Mouse (Mus musculus) thymus, postnatal 10 days (tissue): ENCODE measurements around the gene Acod1.

Experiments used
- DNase-seq, 2 experiments: peaks; one replicate each; pipeline ENCODE4 v3.0.0; 2021; ENCODE audit warnings: low spot score in 2 of 2

Acod1 gene

DNA sequence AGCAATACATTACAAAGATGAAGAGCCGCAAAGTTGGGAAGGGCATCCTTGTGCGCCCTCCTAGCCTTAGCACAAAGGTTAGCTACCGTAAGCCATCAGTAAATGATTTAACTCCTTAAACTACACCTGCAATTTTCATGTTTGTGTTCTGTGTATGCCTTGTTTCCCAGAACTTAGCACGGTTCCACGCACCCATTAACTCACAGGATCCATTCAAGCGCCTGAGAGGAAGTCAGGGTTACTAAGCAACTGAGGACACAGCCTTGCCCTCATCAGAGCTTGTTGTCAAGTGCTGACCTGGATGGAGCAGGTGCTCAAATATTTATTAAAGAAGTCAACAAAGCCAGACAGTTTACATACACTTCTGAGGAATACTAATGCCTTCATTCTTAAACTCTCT, 55.5 kb downstream of the Acod1 start:
- no peak for DNase-seq

DNA sequence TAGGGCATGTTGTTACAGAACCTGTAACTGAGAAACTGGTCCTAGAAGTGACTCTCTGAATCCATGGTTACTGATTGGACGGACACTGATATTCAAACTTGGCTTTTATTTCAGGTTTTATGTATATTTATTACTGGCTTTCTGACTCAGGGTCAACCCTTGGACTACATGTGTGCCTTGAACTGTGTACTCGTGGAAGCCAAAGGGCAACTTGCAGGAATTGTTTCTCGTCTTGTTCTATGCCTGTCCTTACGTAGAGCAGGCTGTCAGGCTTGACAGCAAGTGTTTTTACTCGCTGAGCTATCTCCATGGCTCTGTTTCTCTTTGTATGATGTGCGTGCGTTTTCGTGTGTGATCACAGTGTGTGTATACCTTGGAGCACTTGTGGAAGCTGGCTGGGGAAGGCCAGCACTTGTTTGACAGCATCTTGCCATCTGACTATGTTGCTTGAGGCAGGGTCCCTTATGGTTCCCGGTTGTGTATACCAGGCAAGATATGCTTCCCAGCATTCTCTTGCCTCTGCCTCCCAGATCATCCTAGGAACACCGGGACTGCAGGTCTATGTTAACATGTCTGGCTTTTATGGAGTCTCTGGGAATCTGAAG, 56.1 kb downstream of the Acod1 start:
- DNase-seq, result no peak
